Mouse (Mus musculus) layer of hippocampus, postnatal 10 days (tissue): Measurements from ENCODE around the gene Nlrx1. TPM values are rescaled to one million over a fixed set of nuclear protein-coding genes. Genes with fewer than 3 reads are reported as not detected.
"Not testable (repeated sequence)": the region's sequence is repeated elsewhere in the genome, so short reads cannot be mapped to it uniquely, and the experiment has no call there.

Experiments used
- DNase-seq, 2 experiments: peaks; one replicate each; pipeline ENCODE4 v3.0.0; 2021; ENCODE audit warnings: low spot score in 2 of 2
- long read RNA-seq: library from polyadenylated mRNA; stranded (forward); transcript quantifications from one replicate; pipeline ENCODE4 v2.0.0, GENCODE M21; 2023
- total RNA-seq, 2 experiments: library from RNA; stranded (reverse); gene quantifications; 2 replicates each; pipeline ENCODE4 v1.2.3; 2021

Gene Nlrx1
- 10 to 100 TPM; 11.5 to 11.6 TPM for total RNA-seq
- long read RNA-seq, partial matches to known transcripts: 1 of 8 reads
- long read RNA-seq, other reads (novel, unspliced or antisense): 7 of 8 reads

- no peak for DNase-seq
These were observed at the start of gene Nlrx1 for GRCm38 (mm10) chr9:44268432-44268831. Gene Nlrx1 (minus strand): TSS chr9:44268599.

GRCm38 (mm10) chr9:44317452-44317851, 49.1 kb upstream of the Nlrx1 start:
- DNase-seq: no peak

GRCm38 (mm10) chr9:44314910-44315309, 46.5 kb upstream of the Nlrx1 start:
- DNase-seq: no peak

- no peak for DNase-seq
These were observed 45.8 kb upstream of the Nlrx1 start for GRCm38 (mm10) chr9:44314257-44314547.

GRCm38 (mm10) chr9:44313476-44314256, 45.3 kb upstream of the Nlrx1 start:
- peak; percentile 67 to 77 for DNase-seq

GRCm38 (mm10) chr9:44311136-44312134, 43.0 kb upstream of the Nlrx1 start:
- DNase-seq: no peak

GRCm38 (mm10) chr9:44310750-44311135, 42.3 kb upstream of the Nlrx1 start:
- no peak for DNase-seq

- DNase-seq: no peak
These were observed 41.4 kb upstream of the Nlrx1 start for GRCm38 (mm10) chr9:44309756-44310155.

GRCm38 (mm10) chr9:44307248-44307647, 38.8 kb upstream of the Nlrx1 start:
- no peak for DNase-seq

GRCm38 (mm10) chr9:44306532-44306931, 38.1 kb upstream of the Nlrx1 start:
- no peak for DNase-seq

- DNase-seq: peak; percentile 97 to 98
These were observed 37.2 kb upstream of the Nlrx1 start, which contains the start of gene Hinfp for GRCm38 (mm10) chr9:44305466-44306079. Gene Hinfp (minus strand): TSS chr9:44305671.

- DNase-seq: not testable (repeated sequence)
These were observed 31.6 kb upstream of the Nlrx1 start for GRCm38 (mm10) chr9:44300001-44300400.

GRCm38 (mm10) chr9:44292490-44292889, 24.1 kb upstream of the Nlrx1 start:
- DNase-seq: peak in 1 of 2 experiments; percentile 41

GRCm38 (mm10) chr9:44288959-44289291, 20.5 kb upstream of the Nlrx1 start:
- no peak for DNase-seq

GRCm38 (mm10) chr9:44288076-44288958, 19.9 kb upstream of the Nlrx1 start, which contains the start of gene Abcg4:
Gene Abcg4 (minus strand): TSS chr9:44288615.
- DNase-seq: peak in 1 of 2 experiments; percentile 67

GRCm38 (mm10) chr9:44287401-44288075, 19.1 kb upstream of the Nlrx1 start:
- peak; percentile 47 to 56 for DNase-seq

GRCm38 (mm10) chr9:44287003-44287400, 18.6 kb upstream of the Nlrx1 start:
- no peak for DNase-seq

- no peak for DNase-seq
These were observed 18.0 kb upstream of the Nlrx1 start for GRCm38 (mm10) chr9:44286256-44286850.

- no peak for DNase-seq
These were observed 14.8 kb upstream of the Nlrx1 start for GRCm38 (mm10) chr9:44283183-44283582.
